Mouse (Mus musculus) ovary, postnatal 10 days (tissue): ENCODE results near the gene Dnah7a.
"Not testable (repeated sequence)": the region's sequence is repeated elsewhere in the genome, so short reads cannot be mapped to it uniquely, and the experiment has no call there.

Experiments
- DNase-seq: peaks from one replicate; pipeline ENCODE4 v3.0.0; 2022; ENCODE audit warnings: low spot score

Dnah7a gene

GRCm38 (mm10) chr1:53704164-53704563 lies 2.4 kb downstream of the Dnah7a start:
- DNase-seq, result no peak

GRCm38 (mm10) chr1:53664268-53664667 lies 42.3 kb downstream of the Dnah7a start:
- not testable (repeated sequence) for DNase-seq

GRCm38 (mm10) chr1:53639865-53640794 lies 66.5 kb downstream of the Dnah7a start:
- DNase-seq, result no peak

- DNase-seq, result not testable (repeated sequence)
These were observed 70.9 kb downstream of the Dnah7a start for GRCm38 (mm10) chr1:53635641-53636040.

GRCm38 (mm10) chr1:53632040-53632439 lies 74.5 kb downstream of the Dnah7a start:
- DNase-seq, result not testable (repeated sequence)

- no peak for DNase-seq
These were observed 76.6 kb downstream of the Dnah7a start for GRCm38 (mm10) chr1:53630011-53630410.

GRCm38 (mm10) chr1:53613486-53613885 lies 93.1 kb downstream of the Dnah7a start:
- DNase-seq, result no peak

- not testable (repeated sequence) for DNase-seq
These were observed 125.3 kb downstream of the Dnah7a start for GRCm38 (mm10) chr1:53581326-53581725.

- DNase-seq, result not testable (repeated sequence)
These were observed 148.7 kb downstream of the Dnah7a start for GRCm38 (mm10) chr1:53557918-53558317.

- not testable (repeated sequence) for DNase-seq
These were observed 159.6 kb downstream of the Dnah7a start for GRCm38 (mm10) chr1:53547018-53547417.

- DNase-seq, result not testable (repeated sequence)
These were observed 168.2 kb downstream of the Dnah7a start for GRCm38 (mm10) chr1:53538356-53538755.

GRCm38 (mm10) chr1:53534826-53535225 lies 171.8 kb downstream of the Dnah7a start:
- not testable (repeated sequence) for DNase-seq

GRCm38 (mm10) chr1:53526021-53526420 lies 180.6 kb downstream of the Dnah7a start:
- DNase-seq, result not testable (repeated sequence)

- DNase-seq, result no peak
These were observed 232.9 kb downstream of the Dnah7a start for GRCm38 (mm10) chr1:53473699-53474098.

- not testable (repeated sequence) for DNase-seq
These were observed 234.5 kb downstream of the Dnah7a start for GRCm38 (mm10) chr1:53472084-53472483.

GRCm38 (mm10) chr1:53467325-53467670 lies 239.3 kb downstream of the Dnah7a start:
- no peak for DNase-seq

GRCm38 (mm10) chr1:53466524-53467324 lies 239.9 kb downstream of the Dnah7a start:
- DNase-seq, result not testable (repeated sequence)

- DNase-seq, result not testable (repeated sequence)
These were observed 267.4 kb downstream of the Dnah7a start for GRCm38 (mm10) chr1:53439173-53439572.

- not testable (repeated sequence) for DNase-seq
These were observed 274.2 kb downstream of the Dnah7a start for GRCm38 (mm10) chr1:53432433-53432832.

- DNase-seq, result no peak
These were observed 300.7 kb downstream of the Dnah7a start for GRCm38 (mm10) chr1:53405803-53406325.

GRCm38 (mm10) chr1:53393936-53394760 lies 312.4 kb downstream of the Dnah7a start:
- not testable (repeated sequence) for DNase-seq

GRCm38 (mm10) chr1:53388762-53389161 lies 317.8 kb downstream of the Dnah7a start:
- DNase-seq, result no peak
